Mouse (Mus musculus): Measurements from ENCODE around the gene Rad17. TPM values are rescaled to one million over a fixed set of nuclear protein-coding genes. Genes with fewer than 3 reads are reported as not detected.

Gene Rad17
- 30.7 to 32.7 TPM (median 31.6 TPM) in 4 replicates for total RNA-seq (2023; ENCODE audit: inconsistent age)

DNA sequence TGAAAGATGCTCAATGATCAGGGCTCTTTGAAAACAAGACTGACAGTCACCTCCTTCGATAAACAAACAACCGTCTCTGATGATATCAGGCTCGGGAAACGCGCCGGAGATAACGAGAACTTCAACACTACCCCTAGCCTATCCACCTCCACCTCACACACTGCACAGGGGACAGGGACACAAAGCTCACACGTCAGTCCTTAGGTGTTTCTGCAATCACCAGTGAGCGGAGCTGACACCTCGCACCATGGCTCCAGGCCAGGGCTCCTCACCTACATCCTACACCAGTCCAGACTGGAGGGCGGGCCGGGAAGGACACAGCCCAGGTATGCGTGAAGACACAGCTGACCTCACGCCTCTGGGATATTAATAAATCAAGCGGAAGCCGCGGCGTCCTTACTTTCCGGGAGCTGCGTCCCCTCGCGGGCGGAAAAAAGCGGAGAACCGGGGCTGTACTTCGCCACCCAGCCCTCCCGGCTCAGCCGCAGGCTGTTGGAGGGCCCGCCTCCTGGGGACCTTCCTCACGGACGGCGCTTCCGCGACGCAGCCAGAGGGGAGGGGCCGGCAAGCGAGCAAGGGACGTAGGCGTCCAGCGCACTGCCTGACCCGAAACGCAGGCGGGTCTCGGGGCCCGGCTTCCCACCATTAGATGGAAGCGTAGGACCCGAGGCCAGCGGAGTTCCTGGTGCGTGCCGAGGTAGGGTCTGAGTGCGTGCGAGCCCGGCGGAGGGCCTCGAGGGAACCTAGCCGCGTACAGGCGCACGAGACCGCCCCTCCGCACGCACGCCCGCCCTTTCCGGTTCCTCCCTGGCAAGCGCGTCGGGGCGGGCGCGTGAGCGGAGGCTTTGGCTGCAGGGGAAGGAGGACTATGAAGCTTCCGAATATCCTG, at the start of gene Rad17, which contains the start of gene Ak6:
TSS of gene Rad17 (minus strand) at position 502 of the 889 bp plus-strand sequence.
TSS of gene Ak6 (plus strand) at position 430 of the 889 bp plus-strand sequence.

DNA sequence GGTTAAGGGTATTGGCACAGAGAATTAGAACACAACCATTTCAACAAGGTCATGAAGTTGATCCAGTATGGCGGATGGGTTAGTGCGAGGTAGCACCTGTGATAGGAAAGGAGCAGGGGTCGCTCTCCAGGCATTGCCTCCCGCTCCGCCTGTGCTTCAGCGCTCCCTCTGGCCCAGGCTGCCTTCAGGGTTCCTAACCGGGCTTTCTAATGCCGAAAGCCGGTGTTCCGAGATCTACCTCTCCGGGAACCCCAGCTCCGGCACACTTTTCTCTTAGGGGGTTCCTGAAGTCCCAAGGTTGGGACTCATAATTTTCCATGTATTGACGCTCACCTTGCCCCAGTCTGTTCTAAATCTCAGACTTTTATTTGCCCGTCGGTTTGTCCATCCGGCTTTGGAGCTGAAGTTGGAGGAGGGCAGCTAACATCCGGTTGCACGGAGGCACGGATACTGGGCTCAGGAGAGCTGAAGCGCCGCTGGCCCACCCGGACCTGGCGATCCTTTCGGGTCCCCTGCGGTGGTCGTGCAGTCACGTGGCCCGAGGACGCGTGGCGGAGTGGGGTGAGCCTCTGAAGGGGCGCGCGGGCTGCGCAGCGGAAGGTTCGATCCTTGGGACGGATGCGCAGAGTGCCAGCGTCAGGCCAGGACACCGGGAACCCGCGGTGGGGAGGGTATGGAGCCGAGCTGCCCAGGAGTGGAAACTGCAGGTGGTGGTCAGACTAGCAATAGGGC, 18.6 kb upstream of the Rad17 start, which contains the start of gene Ccdc125:
TSS of gene Ccdc125 (plus strand) at position 427 of the 732 bp plus-strand sequence.

DNA sequence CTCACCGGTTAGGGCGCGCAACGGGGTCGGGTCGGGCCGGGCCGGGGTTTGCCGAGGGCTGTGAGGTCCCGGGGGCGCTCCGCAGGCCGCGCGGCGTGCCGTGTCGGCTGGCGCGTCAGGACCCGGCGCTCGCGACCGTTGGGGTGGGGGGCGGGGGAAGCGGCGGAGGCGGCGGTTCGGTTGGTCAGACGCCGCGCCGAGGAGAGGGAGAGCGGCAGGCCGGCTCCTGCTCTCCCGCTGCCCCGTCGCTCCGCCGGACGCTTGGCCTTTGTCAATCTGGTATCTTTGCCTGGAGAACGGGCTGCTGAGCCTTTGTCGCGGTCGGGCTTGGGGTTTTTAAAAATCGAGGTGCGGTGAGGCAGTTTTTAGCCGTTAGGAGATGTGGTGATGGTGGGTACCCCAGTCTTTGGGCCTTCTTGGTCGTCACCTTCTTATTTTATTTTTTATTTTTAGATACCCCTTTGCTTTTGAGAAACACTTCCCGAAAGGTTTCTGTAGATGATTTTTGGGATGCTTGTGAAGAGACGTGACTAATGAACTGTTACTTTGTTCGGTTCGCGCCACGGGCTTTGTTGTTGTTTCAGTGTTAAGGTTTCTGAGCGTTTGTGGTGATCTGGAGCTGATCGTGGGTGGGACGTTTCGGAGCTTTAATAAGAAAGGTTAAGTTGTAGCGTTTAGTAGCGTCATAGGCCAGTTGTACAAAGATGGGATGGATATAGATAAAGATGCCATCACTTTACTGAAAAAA, 762 bp upstream of the Rad17 start, which contains the start of gene Taf9:
TSS of gene Taf9 (plus strand) at position 141 of the 748 bp plus-strand sequence.

DNA sequence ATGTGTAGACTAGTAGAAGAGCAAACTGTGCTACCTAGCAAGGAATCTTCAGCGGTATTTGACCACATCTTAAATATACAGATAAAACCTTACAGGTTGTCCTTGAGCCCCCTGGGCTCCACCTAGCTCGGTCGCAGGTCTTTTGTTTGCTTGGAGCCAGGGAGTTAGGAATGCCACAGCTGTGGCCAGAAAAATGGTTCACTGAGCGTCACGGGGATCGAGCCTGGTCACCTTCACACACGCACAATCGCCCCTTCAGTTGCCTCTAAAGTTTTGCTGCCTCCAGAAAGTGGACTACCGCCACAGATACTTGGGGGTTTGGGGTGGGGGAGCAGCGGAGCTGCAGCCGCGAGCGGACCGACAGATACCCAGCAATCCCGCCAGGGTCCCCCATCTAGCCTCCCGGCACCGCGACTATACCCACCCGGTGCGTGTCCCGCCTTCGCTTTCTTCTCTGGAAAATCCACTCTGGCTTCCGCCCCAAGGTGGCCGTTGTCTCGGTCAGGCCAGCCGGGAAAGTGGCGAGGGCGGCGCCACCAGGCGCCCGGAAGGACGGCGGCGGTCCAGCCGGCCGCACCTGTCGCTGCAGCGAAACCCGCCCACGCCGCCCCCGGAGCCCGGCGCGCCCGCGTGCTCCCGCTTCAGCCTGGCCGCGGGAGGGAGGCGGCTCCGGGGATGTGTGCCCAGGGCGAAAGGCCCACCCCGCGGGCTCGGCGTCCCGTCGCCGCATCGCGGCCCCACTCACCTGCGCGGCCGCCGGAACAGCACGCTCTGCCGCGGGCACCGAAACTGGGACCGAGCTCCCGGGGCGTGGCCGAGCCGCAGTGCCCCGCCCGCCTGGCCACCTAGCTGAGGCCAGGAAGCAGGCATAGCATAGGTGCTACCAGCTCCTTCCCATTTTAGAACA, 34.4 kb downstream of the Rad17 start, which contains the start of gene Marveld2:
TSS of gene Marveld2 (minus strand) at position 791 of the 907 bp plus-strand sequence.

Other genes starting within 250 kb of the Rad17 start
- gene Naip1, start 198.2 kb downstream of the Rad17 start, total RNA-seq (2023; ENCODE audit: inconsistent age) = 0.13 TPM in 1 of 4 replicates, not detected in the others
- gene Gtf2h2, start 158.5 kb downstream of the Rad17 start, total RNA-seq (2023; ENCODE audit: inconsistent age) = 54.9 to 63.3 TPM (median 57.4 TPM) in 4 replicates
- gene Ocln, start 98.3 kb downstream of the Rad17 start, total RNA-seq (2023; ENCODE audit: inconsistent age) = not detected in 4 replicates
- gene Marveld2, start 34.1 kb downstream of the Rad17 start, total RNA-seq (2023; ENCODE audit: inconsistent age) = 9.7 to 12.1 TPM (median 10.1 TPM) in 4 replicates
- 96.5 to 119 TPM (median 106 TPM) in 4 replicates for gene Ak6, start 72 bp downstream of the Rad17 start, total RNA-seq (2023; ENCODE audit: inconsistent age)
- 17.8 to 21.4 TPM (median 19.4 TPM) in 4 replicates for gene Taf9, start 528 bp upstream of the Rad17 start, total RNA-seq (2023; ENCODE audit: inconsistent age)
- 12.4 to 14.3 TPM (median 12.9 TPM) in 4 replicates for gene Ccdc125, start 18.7 kb upstream of the Rad17 start, total RNA-seq (2023; ENCODE audit: inconsistent age)
- 33.5 to 40.8 TPM (median 37.2 TPM) in 4 replicates for gene Cdk7, start 79.9 kb upstream of the Rad17 start, total RNA-seq (2023; ENCODE audit: inconsistent age)
- 24.3 to 28.0 TPM (median 26.8 TPM) in 4 replicates for gene Mrps36, start 93.6 kb upstream of the Rad17 start, total RNA-seq (2023; ENCODE audit: inconsistent age)
- 1.3 to 2.9 TPM (median 1.8 TPM) in 4 replicates for gene Cenph, start 124.8 kb upstream of the Rad17 start, total RNA-seq (2023; ENCODE audit: inconsistent age)
- gene Ccnb1, start 135.5 kb upstream of the Rad17 start, total RNA-seq (2023; ENCODE audit: inconsistent age) = 4.3 to 8.4 TPM (median 6.1 TPM) in 4 replicates
- gene Slc30a5, start 182.4 kb upstream of the Rad17 start, total RNA-seq (2023; ENCODE audit: inconsistent age) = 91.7 to 105 TPM (median 95.9 TPM) in 4 replicates

All from B cell, adult (primary cell).